Mouse (Mus musculus) ES-E14 (cell line): ENCODE measurements around the gene Tmem213. TPM values are rescaled to one million over a fixed set of nuclear protein-coding genes. Genes with fewer than 3 reads are reported as not detected.

Experiments
- DNase-seq: peaks from one replicate; pipeline ENCODE4 v3.0.0-alpha.2; 2013; ENCODE audit warnings: low read depth, low spot score
- H3K27ac ChIP-seq: 2 replicates; pipeline ENCODE4 v1.5.1; 2012; ENCODE audit warnings: low read depth, mild to moderate bottlenecking, low read length, moderate library complexity, mixed read lengths; ENCODE audit not compliant: poor library complexity, insufficient read depth, severe bottlenecking
- H3K36me3 ChIP-seq: 2 replicates; pipeline ENCODE4 v1.6.1; 2012; ENCODE audit warnings: mild to moderate bottlenecking, low read length, moderate library complexity, mixed read lengths; ENCODE audit not compliant: control insufficient read depth, poor library complexity, insufficient read depth, severe bottlenecking
- H3K4me1 ChIP-seq, 2 experiments: fragments of 150-350 bp in 1 of 2; sonication (generic) in 1 of 2; 2 replicates each; pipeline ENCODE4 v1.6.1; 2012; ENCODE audit warnings: low read length in 2 of 2, mild to moderate bottlenecking in 1 of 2, mixed read lengths in 1 of 2; ENCODE audit not compliant: control insufficient read depth in 2 of 2, insufficient read depth in 2 of 2, poor library complexity in 1 of 2
- H3K4me3 ChIP-seq, 2 experiments: fragments of 150-350 bp in 1 of 2; sonication (generic) in 1 of 2; 2 replicates each; pipeline ENCODE4 v1.5.1; 2012; ENCODE audit warnings: low read length in 2 of 2, low read depth in 1 of 2, mild to moderate bottlenecking in 1 of 2, mixed read lengths in 1 of 2; ENCODE audit not compliant: insufficient read depth in 1 of 2, poor library complexity in 1 of 2, severe bottlenecking in 1 of 2
- H3K9ac ChIP-seq: 2 replicates; pipeline ENCODE4 v1.6.1; 2012; ENCODE audit warnings: low read depth, mild to moderate bottlenecking, low read length, mixed read lengths; ENCODE audit not compliant: poor library complexity, insufficient read depth, severe bottlenecking
- H3K9me3 ChIP-seq: fragments of 150-350 bp; sonication (generic); 2 replicates; pipeline ENCODE4 v1.6.1; 2012; ENCODE audit warnings: low read depth, mild to moderate bottlenecking, low read length; ENCODE audit not compliant: control insufficient read depth, insufficient read depth
- CHD2 ChIP-seq: IDR thresholded peaks from 2 replicates; pipeline ENCODE4 v1.6.1; 2014; ENCODE audit warnings: mild to moderate bottlenecking, low read depth, low read length, inconsistent platforms
- HCFC1 ChIP-seq: IDR thresholded peaks from 2 replicates; pipeline ENCODE4 v1.6.1; 2012; ENCODE audit warnings: low read length, inconsistent platforms, borderline replicate concordance; ENCODE audit not compliant: insufficient read depth
- MAFK ChIP-seq: IDR thresholded peaks from 2 replicates; pipeline ENCODE4 v1.6.1; 2014; ENCODE audit warnings: mild to moderate bottlenecking, low read depth, low read length, inconsistent platforms; ENCODE audit not compliant: insufficient read depth
- ZC3H11A ChIP-seq: IDR thresholded peaks from 2 replicates; pipeline ENCODE4 v1.6.1; 2012; ENCODE audit warnings: low read depth, mild to moderate bottlenecking, inconsistent platforms, low read length, borderline replicate concordance
- ZNF384 ChIP-seq: IDR thresholded peaks from 2 replicates; pipeline ENCODE4 v1.6.1; 2012; ENCODE audit warnings: low read depth, low read length, inconsistent platforms
- in situ Hi-C, 2 experiments: fragments of 600-800 bp; cut with MboI; formaldehyde crosslinking; loops; one replicate each; pipeline ENCODE4 v1.15.1; 2025; ENCODE audit warnings: low sequenced_read_pairs in 2 of 2, inconsistent platforms in 1 of 2; ENCODE audit not compliant: unreplicated experiment in 2 of 2
- total RNA-seq: library from RNA; depleted of rRNA; stranded (reverse); fragments of 300-350 nt; gene quantifications from 2 replicates; pipeline ENCODE4 v1.2.3, GENCODE M21; 2012

Tmem213 gene
- total RNA-seq, 1 experiment, result not detected

GRCm38 (mm10) chr6:38123471-38124206 lies 14.6 kb downstream of the Tmem213 start:
- H3K9ac ChIP-seq, result no peak overlapping the region
- H3K27ac ChIP-seq, result no peak overlapping the region
- no peaks in the 10 kb centered on the region for H3K9me3 ChIP-seq
- in situ Hi-C loops, result no loop called here
- no peaks in the 10 kb centered on the region for H3K4me1 ChIP-seq
- DNase-seq, result no peak
- H3K4me3 ChIP-seq, result no peak overlapping the region
- no peak for TF ChIP-seq ZNF384
- no peak for TF ChIP-seq HCFC1
- no peak for TF ChIP-seq CHD2
- no peak for TF ChIP-seq MAFK
- TF ChIP-seq ZC3H11A, result no peak
- H3K36me3 ChIP-seq, result 0 out of 2 replicates have a peak, but pooled peaks cover 2% of the 10 kb centered on the region

- in situ Hi-C loops, result no loop called here
- H3K36me3 ChIP-seq, result 0 out of 2 replicates have a peak, but pooled peaks cover 2% of the 10 kb centered on the region
- no peak for DNase-seq
- H3K4me1 ChIP-seq, result no peaks in the 10 kb centered on the region
- no peaks in the 10 kb centered on the region for H3K9me3 ChIP-seq
- no peak within 1 kb of the TSS for H3K27ac ChIP-seq
- no peak within 1 kb of the TSS for H3K4me3 ChIP-seq
- TF ChIP-seq MAFK (no peak), HCFC1 (no peak), ZC3H11A (no peak), ZNF384 (no peak), CHD2 (no peak)
- no peak within 1 kb of the TSS for H3K9ac ChIP-seq
Measured at GRCm38 (mm10) chr6:38124207-38124835, 15.3 kb downstream of the Tmem213 start, which contains the start of gene Atp6v0a4. Gene Atp6v0a4, minus strand, starts transcription at chr6:38124586.

- H3K36me3 ChIP-seq, result 0 out of 2 replicates have a peak, but pooled peaks cover 2% of the 10 kb centered on the region
- in situ Hi-C loops, result no loop called here
Measured at GRCm38 (mm10) chr6:38124882-38125281, 15.8 kb downstream of the Tmem213 start.

GRCm38 (mm10) chr6:38125462-38125861 lies 16.4 kb downstream of the Tmem213 start:
- H3K9me3 ChIP-seq, result no peaks in the 10 kb centered on the region
- H3K4me1 ChIP-seq, result no peaks in the 10 kb centered on the region
- no peak overlapping the region for H3K27ac ChIP-seq
- in situ Hi-C loops, result no loop called here
- no peak for DNase-seq
- no peak overlapping the region for H3K4me3 ChIP-seq
- 0 out of 2 replicates have a peak, but pooled peaks cover 2% of the 10 kb centered on the region for H3K36me3 ChIP-seq
- no peak overlapping the region for H3K9ac ChIP-seq
- no peak for TF ChIP-seq HCFC1

More at GRCm38 (mm10) chr6:38124882-38125281, 15.8 kb downstream of the Tmem213 start:
- DNase-seq, result no peak
- Histone ChIP-seq H3K27ac (no peak overlapping the region), H3K4me1 (no peaks in the 10 kb centered on the region), H3K9me3 (no peaks in the 10 kb centered on the region), H3K9ac (no peak overlapping the region), H3K4me3 (no peak overlapping the region)
- no peak for TF ChIP-seq CHD2
- TF ChIP-seq HCFC1, result no peak
- no peak for TF ChIP-seq ZNF384
- TF ChIP-seq ZC3H11A, result no peak
- TF ChIP-seq MAFK, result no peak

GRCm38 (mm10) chr6:38128115-38128514 lies 19.1 kb downstream of the Tmem213 start:
- Histone ChIP-seq H3K36me3 (0 out of 2 replicates have a peak, but pooled peaks cover 2% of the 10 kb centered on the region), H3K4me1 (no peaks in the 10 kb centered on the region), H3K9me3 (no peaks in the 10 kb centered on the region), H3K9ac (no peak overlapping the region), H3K27ac (no peak overlapping the region), H3K4me3 (no peak overlapping the region)
- no peak for TF ChIP-seq MAFK
- TF ChIP-seq HCFC1, result no peak
- in situ Hi-C loops, result no loop called here
- no peak for DNase-seq
